Mouse (Mus musculus) CH12.LX (cell line): ENCODE measurements around the gene Rnf115. TPM values are rescaled to one million over a fixed set of nuclear protein-coding genes. Genes with fewer than 3 reads are reported as not detected.

Experiments
- DNase-seq: peaks from one replicate; pipeline ENCODE4 v3.0.0-alpha.2; 2013; ENCODE audit errors: extremely low read depth
- H3K27ac ChIP-seq: 2 replicates; pipeline ENCODE4 v1.5.1; 2012; ENCODE audit warnings: low read depth, mild to moderate bottlenecking, control low read depth, moderate library complexity; ENCODE audit not compliant: insufficient read depth
- H3K27me3 ChIP-seq: replicated peaks from 2 replicates; pipeline ENCODE3; 2012; ENCODE audit warnings: inconsistent platforms
- H3K36me3 ChIP-seq, 2 experiments: replicated peaks in 1 of 2; 2 replicates each; pipeline versions ENCODE3 to v1.6.1; 2012; ENCODE audit warnings: inconsistent platforms in 1 of 2, low read length in 1 of 2, mild to moderate bottlenecking in 1 of 2, mixed read lengths in 1 of 2, moderate library complexity in 1 of 2; ENCODE audit not compliant: control insufficient read depth in 1 of 2, insufficient read depth in 1 of 2
- H3K4me1 ChIP-seq, 2 experiments: 2 replicates each; pipeline ENCODE4 v1.6.1; 2012; ENCODE audit warnings: inconsistent platforms in 1 of 2, moderate library complexity in 1 of 2; ENCODE audit not compliant: insufficient read depth in 2 of 2, control insufficient read depth in 1 of 2
- H3K4me2 ChIP-seq: 2 replicates; pipeline ENCODE4 v1.6.1; 2012; ENCODE audit warnings: low read depth, mild to moderate bottlenecking, control low read depth; ENCODE audit not compliant: poor library complexity, insufficient read depth, severe bottlenecking
- H3K4me3 ChIP-seq, 3 experiments: fragments of 150-350 bp in 1 of 3; sonication (generic) in 1 of 3; replicated peaks in 1 of 3; 2 replicates each; pipeline versions ENCODE3 to v1.5.1; 2011 to 2012; ENCODE audit warnings: low read depth in 2 of 3, low read length in 2 of 3, mild to moderate bottlenecking in 2 of 3, moderate library complexity in 2 of 3, control low read depth in 1 of 3, improper control_type of control experiment in 1 of 3, inconsistent platforms in 1 of 3, mixed read lengths in 1 of 3; ENCODE audit not compliant: poor library complexity in 1 of 3
- H3K79me2 ChIP-seq: replicated peaks from 2 replicates; pipeline ENCODE4 v1.6.1; 2012; ENCODE audit warnings: mild to moderate bottlenecking, moderate library complexity; ENCODE audit not compliant: control insufficient read depth, poor library complexity, insufficient read depth, severe bottlenecking; ENCODE audit errors: extremely low read depth
- H3K9ac ChIP-seq: 2 replicates; pipeline ENCODE4 v1.6.1; 2012; ENCODE audit warnings: low read depth, mild to moderate bottlenecking, control low read depth, moderate library complexity; ENCODE audit not compliant: insufficient read depth
- H3K9me3 ChIP-seq: replicated peaks from 2 replicates; pipeline ENCODE3; 2012; ENCODE audit warnings: low read length, inconsistent platforms, mixed read lengths
- BHLHE40 ChIP-seq: IDR thresholded peaks from 2 replicates; pipeline ENCODE4 v1.6.1; 2011; ENCODE audit warnings: mild to moderate bottlenecking, low read depth, low read length, improper control_type of control experiment
- CHD1 ChIP-seq: IDR thresholded peaks from 2 replicates; pipeline ENCODE4 v1.6.1; 2012; ENCODE audit warnings: low read depth, low read length, improper control_type of control experiment, inconsistent platforms
- CHD2 ChIP-seq: IDR thresholded peaks from 2 replicates; pipeline ENCODE4 v1.6.1; 2011; ENCODE audit warnings: low read length, improper control_type of control experiment
- CTCF ChIP-seq, 2 experiments: IDR thresholded peaks in 1 of 2; conservative IDR thresholded peaks in 1 of 2; 2 replicates each; pipeline ENCODE4 v1.5.1; 2011 to 2012; ENCODE audit warnings: low read depth in 2 of 2, low read length in 2 of 2, improper control_type of control experiment in 1 of 2, inconsistent platforms in 1 of 2, mild to moderate bottlenecking in 1 of 2, moderate library complexity in 1 of 2
- ELF1 ChIP-seq: IDR thresholded peaks from 2 replicates; pipeline ENCODE4 v1.6.1; 2014; ENCODE audit warnings: low read depth, mild to moderate bottlenecking, inconsistent platforms, low read length, improper control_type of control experiment
- EP300 ChIP-seq: IDR thresholded peaks from 2 replicates; pipeline ENCODE4 v1.6.1; 2011; ENCODE audit warnings: low read length, improper control_type of control experiment
- JUND ChIP-seq: conservative IDR thresholded peaks from 2 replicates; pipeline ENCODE4 v1.6.1; 2011; ENCODE audit warnings: low read depth, low read length, improper control_type of control experiment
- MAX ChIP-seq: IDR thresholded peaks from 2 replicates; pipeline ENCODE4 v1.6.1; 2011; ENCODE audit warnings: low read length, improper control_type of control experiment
- MXI1 ChIP-seq: IDR thresholded peaks from 2 replicates; pipeline ENCODE4 v1.6.1; 2011; ENCODE audit warnings: mild to moderate bottlenecking, low read depth, low read length, improper control_type of control experiment
- MYC ChIP-seq: IDR thresholded peaks from 2 replicates; pipeline ENCODE4 v1.6.1; 2011; ENCODE audit warnings: low read depth, mild to moderate bottlenecking, improper control_type of control experiment, low read length
- NRF1 ChIP-seq: IDR thresholded peaks from 2 replicates; pipeline ENCODE4 v1.6.1; 2014; ENCODE audit warnings: low read depth, mild to moderate bottlenecking, inconsistent platforms, low read length, improper control_type of control experiment, moderate library complexity
- POLR2A ChIP-seq: IDR thresholded peaks from 2 replicates; pipeline ENCODE4 v1.6.1; 2011; ENCODE audit warnings: low read depth, mild to moderate bottlenecking, improper control_type of control experiment, low read length
- POLR2AphosphoS2 ChIP-seq: IDR thresholded peaks from 2 replicates; pipeline ENCODE4 v1.6.1; 2011; ENCODE audit warnings: low read depth, low read length, improper control_type of control experiment
- SIN3A ChIP-seq: IDR thresholded peaks from 2 replicates; pipeline ENCODE4 v1.6.1; 2012; ENCODE audit warnings: low read length, improper control_type of control experiment, inconsistent platforms
- UBTF ChIP-seq: IDR thresholded peaks from 2 replicates; pipeline ENCODE4 v1.6.1; 2012; ENCODE audit warnings: low read depth, mild to moderate bottlenecking, inconsistent platforms, low read length, improper control_type of control experiment, moderate library complexity
- ZMIZ1 ChIP-seq: IDR thresholded peaks from 2 replicates; pipeline ENCODE4 v1.6.1; 2012; ENCODE audit warnings: low read depth, mild to moderate bottlenecking, inconsistent platforms, low read length, improper control_type of control experiment
- ZNF384 ChIP-seq: IDR thresholded peaks from 2 replicates; pipeline ENCODE4 v1.6.1; 2012; ENCODE audit warnings: low read depth, low read length, improper control_type of control experiment, inconsistent platforms
- dilution Hi-C: fragments of 300-500 bp; cut with MboI; formaldehyde crosslinking; loops from 2 replicates; pipeline ENCODE4 v1.14.3; 2020; ENCODE audit warnings: low sequenced_read_pairs; ENCODE audit not compliant: extremely low pct_unique_long_range_greater_than_20kb, extremely low pct_ligation_motif_present
- in situ Hi-C: fragments of 300-500 bp; cut with MboI; formaldehyde crosslinking; loops from 3 replicates; pipeline ENCODE4 v1.14.3; 2019; ENCODE audit warnings: low sequenced_read_pairs, low pct_ligation_motif_present, low pct_unique_long_range_greater_than_20kb, mixed read lengths
- polyA plus RNA-seq: library from polyadenylated mRNA; unstranded; fragments of >175 nt; gene quantifications from 2 replicates; pipeline ENCODE4 v1.2.1, GENCODE M21; 2012; ENCODE audit warnings: low read depth; ENCODE audit not compliant: insufficient read length
- total RNA-seq, 2 experiments: library from RNA; depleted of rRNA; stranded (reverse); fragments of 300-350 nt in 1 of 2; fragments of >200 nt in 1 of 2; gene quantifications; 2 replicates each; pipeline ENCODE4 v1.2.3; 2012 to 2014

Rnf115 gene
- total and polyA plus RNA-seq, 3 experiments: 25.8 to 79.3 (median 64.7) TPM

GRCm38 (mm10) chr3:96728634-96729402 lies 1.4 kb downstream of the Rnf115 start:
- DNase-seq: no peak
- TF ChIP-seq EP300 (no peak), CHD2 (no peak; the same call in 1 of the 2 replicates), JUND (no peak), MXI1 (peak; percentile 51; the same call in 1 of the 2 replicates), NRF1 (no peak), MYC (no peak), BHLHE40 (no peak)
- no peak overlapping the region for H3K27ac ChIP-seq
- H3K4me1 ChIP-seq: peaks cover 7 to 45% of the 10 kb centered on the region in 2 experiments
- H3K36me3 ChIP-seq: peaks cover 5 to 25% of the 10 kb centered on the region in 2 experiments
- peak overlapping the region; percentile 99 for H3K4me2 ChIP-seq
- dilution Hi-C loops (no loop called here), in situ Hi-C loops (no loop called here)
- no peaks in the 10 kb centered on the region for H3K9me3 ChIP-seq
- no peaks in the 10 kb centered on the region for H3K27me3 ChIP-seq
- H3K9ac ChIP-seq: peak overlapping the region; percentile 98
- peak overlapping the region; percentile 82 to 96 (median 91) for H3K4me3 ChIP-seq
- H3K79me2 ChIP-seq: peaks cover 62% of the 10 kb centered on the region

GRCm38 (mm10) chr3:96729403-96729784 lies 1.9 kb downstream of the Rnf115 start:
- H3K4me3 ChIP-seq: peak overlapping the region in 2 of 3 experiments; percentile 91 to 96
- H3K9me3 ChIP-seq: no peaks in the 10 kb centered on the region
- peaks cover 4 to 21% of the 10 kb centered on the region in 2 experiments for H3K36me3 ChIP-seq
- peak; percentile 45 for DNase-seq
- peaks cover 62% of the 10 kb centered on the region for H3K79me2 ChIP-seq
- peaks cover 9 to 51% of the 10 kb centered on the region in 2 experiments for H3K4me1 ChIP-seq
- in situ Hi-C loops (no loop called here), dilution Hi-C loops (no loop called here)
- no peaks in the 10 kb centered on the region for H3K27me3 ChIP-seq
- TF ChIP-seq POLR2A (no peak), CTCF (conservative IDR thresholded peaks at IDR 0.05 in 1 of 2, IDR thresholded peaks at IDR 0.05 in 1 of 2; ENCODE audit: low read depth in 2 of 2, low read length in 2 of 2) (peak; percentile 11 to 39; a peak in 2 of 4 replicates), POLR2AphosphoS2 (no peak), ZNF384 (peak; percentile 96)
- H3K4me2 ChIP-seq: peak overlapping the region; percentile 99; the same call in 1 of the 2 replicates
- no peak overlapping the region for H3K27ac ChIP-seq
- H3K9ac ChIP-seq: no peak overlapping the region; the same call in 1 of the 2 replicates

GRCm38 (mm10) chr3:96730785-96731184 lies 3.3 kb downstream of the Rnf115 start:
- H3K4me2 ChIP-seq: no peak overlapping the region
- H3K36me3 ChIP-seq: peaks cover 0 to 10% of the 10 kb centered on the region in 2 experiments
- TF ChIP-seq ELF1: no peak
- no peak for TF ChIP-seq CHD2
- TF ChIP-seq UBTF: no peak
- TF ChIP-seq MXI1: no peak
- TF ChIP-seq MAX: no peak
- TF ChIP-seq BHLHE40: no peak
- TF ChIP-seq SIN3A: no peak
- TF ChIP-seq CHD1: no peak
- no peak for TF ChIP-seq ZMIZ1
- H3K9me3 ChIP-seq: no peaks in the 10 kb centered on the region
- H3K27me3 ChIP-seq: no peaks in the 10 kb centered on the region
- H3K4me3 ChIP-seq: no peak overlapping the region
- peaks cover 6 to 55% of the 10 kb centered on the region in 2 experiments; a peak in 3 of 4 replicates for H3K4me1 ChIP-seq
- in situ Hi-C loops: no loop called here
- dilution Hi-C loops: no loop called here
- H3K9ac ChIP-seq: no peak overlapping the region
- no peak overlapping the region for H3K27ac ChIP-seq
- peaks cover 55% of the 10 kb centered on the region for H3K79me2 ChIP-seq
- DNase-seq: no peak
